Mouse (Mus musculus) cortical plate, adult 2 months (tissue): ENCODE results near the gene Map2.

Experiments used
- CTCF ChIP-seq: fragments of 200-500 bp; IDR thresholded peaks from 2 replicates; pipeline ENCODE4 v1.5.1; 2011; ENCODE audit warnings: mild to moderate bottlenecking, control low read depth, low read length; ENCODE audit not compliant: insufficient read depth; ENCODE audit errors: extremely low read depth
- POLR2A ChIP-seq: fragments of 200-500 bp; IDR thresholded peaks from 2 replicates; pipeline ENCODE4 v1.6.1; 2011; ENCODE audit warnings: mild to moderate bottlenecking, low read length, control low read depth; ENCODE audit not compliant: insufficient read depth; ENCODE audit errors: extremely low read depth

GRCm38 (mm10) chr1:66148825-66149514, 26.1 kb upstream of the Map2 start:
- TF ChIP-seq CTCF (no peak), POLR2A (no peak)
